Mouse (Mus musculus) C2C12 (cell line): ENCODE measurements at regions not wholly inside any gene's neighbourhood (a gene's known extent, or its start where the extent isn't known, plus 50 kb on each side); places are given as distances from the start of the nearest gene placed in this dataset.

Source experiments
- CEBPB ChIP-seq: IDR thresholded peaks from one replicate; pipeline ENCODE4 v1.6.1; 2011; ENCODE audit warnings: low read depth, mild to moderate bottlenecking, control low read depth, moderate library complexity
- CTCF ChIP-seq: IDR thresholded peaks from one replicate; pipeline ENCODE4 v1.5.1; 2011; ENCODE audit not compliant: control insufficient read depth, insufficient read depth, insufficient read length
- FOSL1 ChIP-seq: IDR thresholded peaks from one replicate; pipeline ENCODE4 v1.8.0; 2011; ENCODE audit warnings: mild to moderate bottlenecking, low read length; ENCODE audit not compliant: poor library complexity, insufficient read depth, severe bottlenecking
- MAX ChIP-seq: IDR thresholded peaks from one replicate; pipeline ENCODE4 v1.6.1; 2011; ENCODE audit warnings: mild to moderate bottlenecking, control low read depth
- MYOD1 ChIP-seq: IDR thresholded peaks from one replicate; pipeline ENCODE4 v1.6.1; 2011; ENCODE audit warnings: low read depth; ENCODE audit not compliant: control insufficient read depth, insufficient read length
- MYOG ChIP-seq: IDR thresholded peaks from one replicate; pipeline ENCODE4 v1.6.1; 2011; ENCODE audit not compliant: control insufficient read depth, insufficient read length; ENCODE audit errors: extremely low read depth
- USF1 ChIP-seq: IDR thresholded peaks from one replicate; pipeline ENCODE4 v1.6.1; 2011; ENCODE audit warnings: low read depth, mild to moderate bottlenecking, control low read depth, moderate library complexity

DNA sequence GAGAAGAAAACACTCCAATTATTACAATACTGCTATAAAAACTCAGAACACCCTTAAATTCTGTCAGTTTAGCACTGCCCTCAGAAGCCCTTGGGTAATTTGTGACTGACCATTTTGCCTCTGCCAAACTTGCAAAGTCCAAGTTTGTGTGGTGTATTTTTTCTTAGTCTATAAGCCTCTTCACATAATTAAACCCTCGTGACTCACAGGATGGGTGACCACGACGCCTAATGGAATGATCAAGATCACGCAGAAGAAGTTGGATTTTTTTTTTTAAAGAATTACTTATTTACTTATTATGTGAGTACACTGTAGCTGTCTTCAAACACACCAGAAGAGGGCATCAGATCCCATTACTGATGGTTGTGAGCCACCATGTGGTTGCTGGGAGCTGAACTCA is 214.4 kb upstream of the Smim15 start:
- TF ChIP-seq CTCF (no peak), MYOG (no peak), MYOD1 (no peak), MAX (no peak), CEBPB (no peak), USF1 (no peak), FOSL1 (no peak)
